Mouse (Mus musculus) limb, embryonic 11.5 days (tissue): ENCODE data around the gene Myrf. TPM values are rescaled to one million over a fixed set of nuclear protein-coding genes. Genes with fewer than 3 reads are reported as not detected.
A peak's percentile ranks its signal among the peaks of the same experiment; 100 is the strongest.

Experiments used
- ATAC-seq: fragments of 200-750 bp; cut with Nextera tagmentation; 2 replicates; pipeline ENCODE4 v1.8.0; 2017; ENCODE audit warnings: low read depth; ENCODE audit not compliant: insufficient number of reproducible peaks, low FRiP score, low TSS enrichment
- DNase-seq: peaks from one replicate; pipeline ENCODE4 v3.0.0-alpha.2; 2015; ENCODE audit warnings: low spot score
- H3K27ac ChIP-seq: fragments of 300-500 bp; sonication (generic); replicated peaks from 2 replicates; pipeline ENCODE4 v1.5.1; 2014; ENCODE audit warnings: low read depth, mild to moderate bottlenecking, low read length
- H3K27me3 ChIP-seq: fragments of 300-500 bp; sonication (generic); 2 replicates; pipeline ENCODE4 v1.6.1; 2014; ENCODE audit warnings: mild to moderate bottlenecking, low read length, mixed read lengths; ENCODE audit not compliant: control insufficient read depth, insufficient read depth
- H3K36me3 ChIP-seq: fragments of 300-500 bp; sonication (generic); 2 replicates; pipeline ENCODE4 v1.6.1; 2014; ENCODE audit warnings: mild to moderate bottlenecking, low read length, moderate library complexity, mixed read lengths; ENCODE audit not compliant: control insufficient read depth, insufficient read depth
- H3K4me1 ChIP-seq: fragments of 300-500 bp; sonication (generic); 2 replicates; pipeline ENCODE4 v1.6.1; 2014; ENCODE audit warnings: low read length, mixed read lengths; ENCODE audit not compliant: control insufficient read depth, insufficient read depth
- H3K4me2 ChIP-seq: fragments of 300-500 bp; sonication (generic); 2 replicates; pipeline ENCODE4 v1.6.1; 2014; ENCODE audit warnings: low read depth, mild to moderate bottlenecking, moderate library complexity; ENCODE audit not compliant: severe bottlenecking
- H3K4me3 ChIP-seq: fragments of 300-500 bp; sonication (generic); 2 replicates; pipeline ENCODE4 v1.5.1; 2014; ENCODE audit warnings: low read depth, low read length
- H3K9ac ChIP-seq: fragments of 300-500 bp; sonication (generic); 2 replicates; pipeline ENCODE4 v1.6.1; 2014; ENCODE audit warnings: mild to moderate bottlenecking, low read length
- H3K9me3 ChIP-seq: fragments of 300-500 bp; sonication (generic); 2 replicates; pipeline ENCODE4 v1.6.1; 2016; ENCODE audit warnings: low read length; ENCODE audit not compliant: control insufficient read depth
- WGBS: fragments of 180-500 bp; shearing (Covaris S2); extraction: QIAGEN DNeasy Blood & Tissue Kit; methylation state at CpG from one replicate; pipeline ENCODE4 v1.1.7; 2014; 5-methylcytosine and 5-hydroxymethylcytosine counted together
- polyA plus RNA-seq: library from polyadenylated mRNA; unstranded; fragments of >200 nt; fragmentation: Nextera tagmentation; extraction: Ambion mirVana; gene quantifications from 2 replicates; pipeline ENCODE4 v1.2.1, GENCODE M21; 2014

Myrf gene
- 4.4 and 4.6 TPM in 2 replicates for polyA plus RNA-seq

- H3K4me3 ChIP-seq = peak within 1 kb of the TSS; percentile 34
- no peaks in the 10 kb centered on the region for H3K36me3 ChIP-seq
- H3K4me1 ChIP-seq = peaks cover 34% of the 10 kb centered on the region
- WGBS = 7% methylated on average over 41 of the region's 43 CpGs
- H3K9me3 ChIP-seq = no peaks in the 10 kb centered on the region
- ATAC-seq (peak; percentile 58), DNase-seq (peak; percentile 90)
- no peak within 1 kb of the TSS; the same call in 1 of the 2 replicates for H3K27ac ChIP-seq
- peak within 1 kb of the TSS; percentile 83 for H3K4me2 ChIP-seq
- peak within 1 kb of the TSS; percentile 72 for H3K9ac ChIP-seq
- H3K27me3 ChIP-seq = no peaks in the 10 kb centered on the region
Measured at GRCm38 (mm10) chr19:10240654-10241305, at the start of gene Myrf. TSS of gene Myrf (minus strand) at chr19:10240748.

- no peak overlapping the region for H3K27ac ChIP-seq
- H3K9ac ChIP-seq = no peak overlapping the region
Measured at GRCm38 (mm10) chr19:10289609-10290150, 49.1 kb upstream of the Myrf start.

GRCm38 (mm10) chr19:10288125-10289040 lies 47.8 kb upstream of the Myrf start:
- no peak overlapping the region for H3K4me3 ChIP-seq
- no peak overlapping the region for H3K27ac ChIP-seq
- H3K4me2 ChIP-seq = no peak overlapping the region
- no peaks in the 10 kb centered on the region for H3K36me3 ChIP-seq
- ATAC-seq (no peak), DNase-seq (no peak)
- no peak overlapping the region for H3K9ac ChIP-seq
- H3K27me3 ChIP-seq = no peaks in the 10 kb centered on the region
- WGBS = 86% methylated on average over 8 of the region's 8 CpGs
- peaks cover 17% of the 10 kb centered on the region for H3K4me1 ChIP-seq
- no peaks in the 10 kb centered on the region for H3K9me3 ChIP-seq

More at GRCm38 (mm10) chr19:10289609-10290150, 49.1 kb upstream of the Myrf start:
- H3K4me2 ChIP-seq = no peak overlapping the region
- H3K4me1 ChIP-seq = peaks cover 26% of the 10 kb centered on the region
- H3K36me3 ChIP-seq = no peaks in the 10 kb centered on the region
- no peaks in the 10 kb centered on the region for H3K9me3 ChIP-seq
- WGBS = 71% methylated on average over 4 of the region's 4 CpGs
- H3K27me3 ChIP-seq = 0 out of 2 replicates have a peak, but pooled peaks cover 2% of the 10 kb centered on the region
- H3K4me3 ChIP-seq = no peak overlapping the region
- ATAC-seq (no peak), DNase-seq (no peak)

- Histone ChIP-seq H3K4me3 (no peak overlapping the region), H3K9ac (no peak overlapping the region), H3K27me3 (no peaks in the 10 kb centered on the region), H3K9me3 (no peaks in the 10 kb centered on the region), H3K4me2 (no peak overlapping the region), H3K36me3 (no peaks in the 10 kb centered on the region), H3K27ac (no peak overlapping the region), H3K4me1 (peaks cover 14% of the 10 kb centered on the region)
- 84% methylated on average over 10 of the region's 10 CpGs for WGBS
- ATAC-seq (no peak), DNase-seq (no peak)
Measured at GRCm38 (mm10) chr19:10286458-10286872, 45.9 kb upstream of the Myrf start.

GRCm38 (mm10) chr19:10280771-10281540 lies 40.4 kb upstream of the Myrf start:
- DNase-seq = no peak
- H3K4me1 ChIP-seq = peaks cover 26% of the 10 kb centered on the region
- no peak overlapping the region for H3K4me3 ChIP-seq
- H3K27ac ChIP-seq = no peak overlapping the region
- no peak for ATAC-seq
- H3K4me2 ChIP-seq = no peak overlapping the region
- H3K27me3 ChIP-seq = no peaks in the 10 kb centered on the region
- no peaks in the 10 kb centered on the region for H3K36me3 ChIP-seq
- no peaks in the 10 kb centered on the region for H3K9me3 ChIP-seq
- H3K9ac ChIP-seq = no peak overlapping the region
- 68% methylated on average over 14 of the region's 14 CpGs for WGBS

- Histone ChIP-seq H3K27me3 (0 out of 2 replicates have a peak, but pooled peaks cover 2% of the 10 kb centered on the region), H3K36me3 (no peaks in the 10 kb centered on the region), H3K4me2 (no peak overlapping the region), H3K27ac (no peak overlapping the region), H3K9ac (no peak overlapping the region), H3K9me3 (no peaks in the 10 kb centered on the region), H3K4me3 (no peak overlapping the region), H3K4me1 (peaks cover 26% of the 10 kb centered on the region)
- ATAC-seq (no peak), DNase-seq (no peak)
- 85% methylated on average over 9 of the region's 9 CpGs for WGBS
Measured at GRCm38 (mm10) chr19:10279668-10280067, 39.1 kb upstream of the Myrf start.

GRCm38 (mm10) chr19:10278669-10279324 lies 38.2 kb upstream of the Myrf start:
- H3K27me3 ChIP-seq = 0 out of 2 replicates have a peak, but pooled peaks cover 2% of the 10 kb centered on the region
- no peak overlapping the region for H3K4me3 ChIP-seq
- no peak for DNase-seq
- no peak for ATAC-seq
- 9% methylated on average over 6 of the region's 6 CpGs for WGBS
- no peak overlapping the region for H3K9ac ChIP-seq
- H3K27ac ChIP-seq = no peak overlapping the region
- peaks cover 32% of the 10 kb centered on the region for H3K4me1 ChIP-seq
- H3K4me2 ChIP-seq = no peak overlapping the region
- H3K9me3 ChIP-seq = no peaks in the 10 kb centered on the region
- H3K36me3 ChIP-seq = no peaks in the 10 kb centered on the region
